Mouse (Mus musculus) lung, adult 2 months (tissue): ENCODE data around the gene Cwc22. TPM values are rescaled to one million over a fixed set of nuclear protein-coding genes. Genes with fewer than 3 reads are reported as not detected.

Source experiments
- DNase-seq: peaks from one replicate; pipeline ENCODE4 v3.0.0; 2022
- H3K4me1 ChIP-seq: fragments of 200-500 bp; 2 replicates; pipeline ENCODE4 v1.6.1; 2011; ENCODE audit warnings: low read length; ENCODE audit not compliant: control insufficient read depth, insufficient read depth
- H3K4me3 ChIP-seq: fragments of 200-500 bp; replicated peaks from 2 replicates; pipeline ENCODE3; 2011; ENCODE audit warnings: low read depth, mild to moderate bottlenecking, control low read depth, low read length; ENCODE audit errors: extremely low read depth
- CTCF ChIP-seq: fragments of 200-500 bp; IDR thresholded peaks from 2 replicates; pipeline ENCODE4 v1.5.1; 2011; ENCODE audit warnings: mild to moderate bottlenecking, low read length, control low read depth; ENCODE audit not compliant: insufficient read depth
- POLR2A ChIP-seq: fragments of 200-500 bp; IDR thresholded peaks from 2 replicates; pipeline ENCODE4 v1.6.1; 2011; ENCODE audit warnings: low read depth, mild to moderate bottlenecking, control low read depth, low read length, borderline replicate concordance; ENCODE audit errors: extremely low read depth
- WGBS: fragments of 180-500 bp; shearing (Covaris S2); methylation state at CpG from one replicate; pipeline ENCODE4 v1.1.7; 2018; 5-methylcytosine and 5-hydroxymethylcytosine counted together
- polyA plus RNA-seq: library from polyadenylated mRNA; depleted of rRNA; stranded (reverse); fragments of >200 nt; gene quantifications from 2 replicates; pipeline ENCODE4 v1.2.3, GENCODE M21; 2012; rRNA removed

Cwc22 gene
- polyA plus RNA-seq, result 2.5 and 4.9 TPM in 2 replicates

- no peak for TF ChIP-seq CTCF
- no peak for TF ChIP-seq POLR2A
These were observed at the start of gene Cwc22 for GRCm38 (mm10) chr2:77945596-77946485. TSS of gene Cwc22 (minus strand) at chr2:77946375.

DNA sequence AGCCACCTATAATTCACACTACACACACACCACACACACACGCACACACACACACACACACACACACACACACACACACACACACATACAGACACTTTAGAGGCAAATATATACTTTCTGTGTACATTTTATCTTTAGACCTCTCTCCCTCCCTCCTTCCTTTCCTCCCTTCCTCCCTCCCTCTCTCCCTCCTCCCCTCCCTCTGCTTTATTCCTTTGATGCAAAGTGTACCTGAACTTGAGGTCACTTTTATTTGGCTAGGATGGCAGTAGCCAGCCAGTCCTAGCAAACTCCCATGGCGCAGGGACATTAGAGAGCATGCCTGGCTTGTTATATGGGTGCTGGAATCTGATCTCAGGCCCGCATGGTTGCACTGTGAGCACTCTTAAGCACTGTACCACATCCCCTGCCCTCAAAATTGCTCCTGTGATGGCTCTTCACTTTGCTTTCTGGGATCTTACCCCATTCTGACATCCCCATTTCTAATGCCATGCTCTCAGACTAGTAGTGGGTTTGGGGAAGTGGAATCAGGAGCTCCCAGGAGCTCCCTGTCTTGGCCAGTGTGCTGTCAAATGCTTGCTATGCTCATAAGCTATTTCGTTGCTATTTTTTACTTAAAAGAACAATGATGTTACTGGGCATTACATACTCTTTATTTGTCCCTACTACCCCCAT lies 47.7 kb upstream of the Cwc22 start:
- Histone ChIP-seq H3K4me3 (no peak overlapping the region), H3K4me1 (no peaks in the 10 kb centered on the region)
- WGBS, result 54% methylated on average over 4 of the region's 4 CpGs
- TF ChIP-seq CTCF (no peak), POLR2A (no peak)
- no peak for DNase-seq

More at GRCm38 (mm10) chr2:77945596-77946485, at the start of gene Cwc22:
- Histone ChIP-seq H3K4me1 (peaks cover 3% of the 10 kb centered on the region; the same call in 1 of the 2 replicates), H3K4me3 (peak within 1 kb of the TSS; percentile 85)
- DNase-seq, result peak; percentile 83
- WGBS, result under 1% methylated on average over 55 of the region's 55 CpGs

DNA sequence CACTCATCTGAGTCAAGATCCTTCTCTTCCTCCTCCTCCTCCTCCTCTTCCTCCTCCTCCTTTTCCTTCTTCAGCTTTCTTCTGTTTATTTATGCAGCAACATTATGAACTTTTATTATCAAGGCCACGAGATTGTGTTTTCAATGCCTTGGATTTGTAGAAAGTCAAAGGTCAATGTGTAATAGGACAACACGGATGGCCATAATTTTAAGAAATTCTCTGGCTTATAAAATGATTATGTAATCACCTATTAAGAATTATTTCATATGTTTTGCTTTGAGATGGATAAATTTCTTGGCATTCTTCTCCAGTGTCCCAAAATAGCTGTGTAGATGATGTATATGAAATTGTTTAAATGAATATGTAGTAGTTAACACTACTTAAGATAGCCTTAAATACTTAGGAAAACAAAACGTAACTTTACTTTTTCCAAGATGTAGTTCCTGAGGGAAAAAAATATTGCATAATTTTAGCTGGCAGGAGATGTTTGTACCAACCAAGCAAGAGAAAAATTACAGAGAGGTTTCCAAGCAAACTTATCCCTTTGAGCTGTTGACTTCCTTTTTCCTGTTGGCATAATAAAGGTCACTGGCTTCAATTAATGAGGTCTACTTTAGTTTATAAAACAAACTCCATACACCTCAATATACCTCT lies 46.9 kb upstream of the Cwc22 start:
- Histone ChIP-seq H3K4me3 (no peak overlapping the region), H3K4me1 (no peaks in the 10 kb centered on the region)
- whole genome bisulfite sequencing, result 34% methylated on average over 3 of the region's 3 CpGs
- DNase-seq, result no peak
- TF ChIP-seq CTCF, result no peak
- no peak for TF ChIP-seq POLR2A

DNA sequence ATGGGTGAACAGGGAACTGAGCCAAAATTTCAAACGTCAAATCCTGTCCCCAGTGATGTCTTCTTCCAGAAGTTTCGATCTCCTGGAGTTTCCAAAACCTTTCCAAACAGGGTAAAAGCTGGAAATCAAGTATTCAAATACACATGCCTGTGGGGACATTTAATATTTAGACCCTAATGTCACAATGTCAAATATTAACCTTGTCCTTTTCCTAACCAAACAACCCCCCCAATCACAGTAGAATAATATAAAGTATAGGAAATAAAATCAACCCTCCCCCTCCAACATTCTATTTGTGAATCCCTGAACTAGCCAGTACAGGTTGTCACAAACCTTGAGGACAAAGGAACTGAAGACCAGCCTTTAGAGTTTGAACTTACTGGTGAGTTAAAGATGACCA lies 44.6 kb upstream of the Cwc22 start:
- 43% methylated on average over 2 of the region's 2 CpGs for WGBS
- no peaks in the 10 kb centered on the region for H3K4me1 ChIP-seq
- no peak overlapping the region for H3K4me3 ChIP-seq
- no peak for DNase-seq
- TF ChIP-seq POLR2A (no peak), CTCF (no peak)

- TF ChIP-seq CTCF (no peak), POLR2A (no peak)
These were observed 43.9 kb upstream of the Cwc22 start for GRCm38 (mm10) chr2:77990121-77990520.

DNA sequence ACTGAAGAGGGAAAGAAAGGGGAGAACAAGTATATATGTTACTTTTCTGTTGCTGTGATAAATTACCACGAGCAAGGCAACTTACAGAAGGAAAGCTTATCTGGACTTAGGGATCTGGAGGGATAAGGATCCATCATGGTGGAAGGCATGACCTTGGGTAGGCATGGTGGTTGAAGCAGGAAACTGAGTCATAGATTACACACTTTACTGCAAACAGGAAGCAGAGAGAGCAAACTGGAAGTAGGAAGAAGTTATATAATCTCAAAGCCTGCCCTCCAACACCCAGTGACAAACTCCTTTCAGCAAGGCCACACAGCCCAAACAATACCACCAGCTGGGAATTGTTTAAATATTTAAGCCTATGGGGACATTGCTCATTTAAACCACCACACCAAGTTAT lies 43.2 kb upstream of the Cwc22 start:
- no peak overlapping the region for H3K4me3 ChIP-seq
- H3K4me1 ChIP-seq, result no peaks in the 10 kb centered on the region
- no peak for DNase-seq
- WGBS, result 54% methylated on average over 1 of the region's 1 CpGs
- TF ChIP-seq POLR2A (no peak), CTCF (no peak)

More at GRCm38 (mm10) chr2:77990121-77990520, 43.9 kb upstream of the Cwc22 start:
- DNase-seq, result no peak
- no peak overlapping the region for H3K4me3 ChIP-seq
- no peaks in the 10 kb centered on the region for H3K4me1 ChIP-seq

DNA sequence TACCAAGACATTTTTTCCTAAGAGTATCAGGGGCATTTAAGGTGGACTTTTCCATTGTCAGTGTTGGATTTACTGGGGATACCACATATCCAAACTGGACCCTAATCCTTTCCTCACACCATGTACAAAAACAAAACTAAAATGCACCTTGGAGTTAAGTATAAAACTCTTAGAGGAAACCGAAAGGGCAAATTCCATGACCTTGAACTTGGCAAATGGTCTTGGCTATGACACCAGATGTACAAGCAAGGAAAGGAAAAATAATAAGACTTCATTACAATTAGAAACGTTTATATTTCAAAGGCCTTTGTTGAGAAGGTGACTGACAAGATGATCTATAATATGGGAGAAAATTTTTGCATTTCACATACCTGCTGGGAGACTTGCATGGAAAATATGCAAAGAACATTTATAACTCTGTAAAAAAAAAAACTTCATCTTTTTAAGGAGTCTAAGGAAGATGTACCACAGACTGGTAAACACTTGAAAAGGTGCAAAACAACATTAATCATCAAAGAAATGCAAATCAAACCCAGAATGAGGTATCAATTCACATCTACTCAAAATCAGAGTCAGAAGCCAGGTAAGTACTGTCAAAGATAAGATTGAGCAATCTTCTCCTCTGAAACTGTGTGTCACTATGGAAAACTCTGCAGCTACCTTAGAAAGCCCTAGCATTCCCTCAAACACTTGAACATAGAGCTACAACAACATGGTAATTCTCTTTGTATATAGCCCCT lies 40.0 kb upstream of the Cwc22 start:
- TF ChIP-seq CTCF (no peak), POLR2A (no peak)
- Histone ChIP-seq H3K4me1 (no peaks in the 10 kb centered on the region), H3K4me3 (no peak overlapping the region)
- WGBS, result 46% methylated on average over 2 of the region's 2 CpGs
- no peak for DNase-seq

DNA sequence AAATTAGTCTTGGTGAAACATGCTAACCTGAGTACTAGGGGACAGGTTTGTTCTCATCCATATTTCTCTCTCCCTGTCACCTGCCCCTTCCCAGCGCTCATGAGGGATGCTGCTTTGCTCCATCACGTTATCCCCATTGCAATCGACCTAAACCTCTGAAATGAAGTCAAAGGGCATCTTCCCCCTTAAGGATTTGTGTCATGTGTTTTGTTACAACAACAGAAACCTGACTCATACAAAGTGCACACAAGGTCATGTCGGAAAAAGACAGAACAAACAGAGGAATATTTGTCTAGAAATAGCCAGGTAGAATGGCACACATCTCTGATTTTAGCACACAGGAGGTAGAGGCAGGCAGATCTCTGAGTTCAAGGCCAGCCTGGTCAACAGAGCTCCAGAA lies 38.0 kb upstream of the Cwc22 start:
- DNase-seq, result no peak
- Histone ChIP-seq H3K4me1 (no peaks in the 10 kb centered on the region), H3K4me3 (no peak overlapping the region)
- WGBS, result 65% methylated on average over 4 of the region's 4 CpGs
- TF ChIP-seq POLR2A (no peak), CTCF (no peak)

DNA sequence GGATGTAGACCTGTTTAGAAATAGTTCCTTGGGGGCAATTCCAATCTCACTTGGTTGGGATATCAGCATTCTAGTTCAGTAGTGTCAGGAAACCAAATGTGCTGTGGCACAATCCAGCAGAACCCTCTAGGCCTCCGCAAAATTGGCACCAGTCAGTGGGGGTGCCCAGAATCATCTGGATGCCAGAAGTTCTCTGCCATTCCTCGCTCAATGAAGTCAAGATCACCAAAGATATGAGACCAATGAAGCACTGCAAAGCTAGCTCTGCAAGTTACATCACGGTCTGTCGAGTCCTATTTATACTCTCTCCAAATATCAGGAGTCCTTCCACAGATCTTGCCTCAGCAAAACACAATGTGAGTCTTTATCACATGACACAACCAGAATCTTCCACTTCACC lies 35.7 kb upstream of the Cwc22 start:
- TF ChIP-seq CTCF (no peak), POLR2A (no peak)
- WGBS, result 82% methylated on average over 4 of the region's 4 CpGs

More for the DNA sequence above, 35.7 kb upstream of the Cwc22 start:
- H3K4me3 ChIP-seq, result no peak overlapping the region
- no peak for DNase-seq
- no peaks in the 10 kb centered on the region for H3K4me1 ChIP-seq
